Mouse (Mus musculus) ovary, postnatal 14 days (tissue): ENCODE results near the gene Tbc1d20.
"Not testable (repeated sequence)": the region's sequence is repeated elsewhere in the genome, so short reads cannot be mapped to it uniquely, and the experiment has no call there.

Source experiments
- DNase-seq: peaks from one replicate; pipeline ENCODE4 v3.0.0; 2022; ENCODE audit warnings: low spot score

The Tbc1d20 gene

GRCm38 (mm10) chr2:152326654-152327053, 33.0 kb downstream of the Tbc1d20 start:
- DNase-seq, result no peak

- DNase-seq, result no peak
Observed at GRCm38 (mm10) chr2:152327980-152328379, 34.4 kb downstream of the Tbc1d20 start.

- DNase-seq, result no peak
Observed at GRCm38 (mm10) chr2:152330858-152331423, 37.3 kb downstream of the Tbc1d20 start.

DNA sequence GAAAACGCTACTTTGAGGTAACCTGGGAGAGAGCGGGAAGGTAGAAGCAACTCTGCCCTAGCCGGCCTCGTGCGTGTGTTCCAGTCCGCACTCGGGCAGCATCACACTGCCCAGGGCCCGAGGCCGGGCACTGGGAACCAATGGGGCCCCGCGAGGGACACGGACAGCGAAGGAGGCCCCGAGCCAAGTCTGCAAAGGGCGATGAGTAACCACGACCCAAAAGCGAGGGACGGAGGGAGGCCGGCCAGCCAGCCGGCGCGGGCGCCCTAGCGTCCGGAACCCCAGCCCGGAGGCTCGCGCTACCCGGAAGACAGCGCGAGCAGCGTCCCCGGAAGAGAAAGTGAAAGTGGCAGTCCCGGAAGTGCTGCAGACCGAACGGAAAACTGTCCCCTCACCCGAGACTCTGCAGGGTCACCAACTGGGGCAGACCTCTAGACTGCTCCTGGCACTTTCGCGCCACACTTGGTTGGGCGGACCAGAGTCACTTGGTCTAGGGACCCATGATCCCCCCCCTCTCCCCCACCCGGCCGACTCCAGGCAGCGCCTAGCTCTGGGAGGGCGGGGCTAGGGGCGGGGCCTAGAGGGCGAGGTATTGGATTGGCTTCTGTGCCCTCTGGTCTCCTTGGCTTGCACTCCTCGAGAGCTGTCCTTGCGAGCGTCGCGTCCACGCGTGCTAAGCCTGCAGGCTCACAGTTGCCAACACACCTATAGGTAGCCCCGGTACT, 38.6 kb downstream of the Tbc1d20 start, which contains the start of gene Rbck1:
Gene Rbck1, minus strand, starts transcription at position 553 of the 725 bp plus-strand sequence.
- peak; percentile 79 for DNase-seq

DNA sequence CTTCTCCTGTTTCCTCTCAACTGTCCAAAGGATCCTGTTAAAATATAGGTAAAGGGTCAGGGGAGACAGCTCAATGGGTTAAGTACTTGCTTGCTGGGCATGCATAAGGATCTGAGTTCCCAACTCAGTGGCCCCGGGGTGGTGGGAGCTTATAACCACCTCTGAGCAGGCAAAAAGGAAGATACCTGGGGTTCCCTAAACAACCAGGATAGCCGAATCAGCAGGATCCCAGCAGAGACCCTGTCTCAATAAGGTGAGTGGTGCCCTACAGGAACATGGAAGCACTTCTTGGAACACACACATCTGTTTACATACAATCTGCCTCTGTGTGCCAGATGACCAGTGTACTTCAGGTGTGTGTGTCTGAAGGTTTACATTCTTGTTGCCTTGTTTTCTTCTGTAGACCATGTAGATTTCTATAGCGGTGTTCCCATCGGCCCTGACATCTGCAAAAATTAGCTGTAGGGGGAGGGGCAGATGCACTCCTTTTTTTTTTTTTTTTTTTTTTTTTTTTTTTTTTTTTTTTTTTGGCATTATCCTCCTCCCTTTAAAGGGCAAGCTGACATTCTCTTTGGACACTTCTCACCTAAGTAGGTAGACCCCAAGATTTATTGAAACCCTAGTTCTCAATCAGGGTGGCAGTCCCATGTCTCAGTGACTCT, 39.8 kb downstream of the Tbc1d20 start:
- no peak for DNase-seq

- no peak for DNase-seq
Observed at GRCm38 (mm10) chr2:152335289-152335820, 41.7 kb downstream of the Tbc1d20 start.

- no peak for DNase-seq
Observed at GRCm38 (mm10) chr2:152336856-152337255, 43.2 kb downstream of the Tbc1d20 start.

DNA sequence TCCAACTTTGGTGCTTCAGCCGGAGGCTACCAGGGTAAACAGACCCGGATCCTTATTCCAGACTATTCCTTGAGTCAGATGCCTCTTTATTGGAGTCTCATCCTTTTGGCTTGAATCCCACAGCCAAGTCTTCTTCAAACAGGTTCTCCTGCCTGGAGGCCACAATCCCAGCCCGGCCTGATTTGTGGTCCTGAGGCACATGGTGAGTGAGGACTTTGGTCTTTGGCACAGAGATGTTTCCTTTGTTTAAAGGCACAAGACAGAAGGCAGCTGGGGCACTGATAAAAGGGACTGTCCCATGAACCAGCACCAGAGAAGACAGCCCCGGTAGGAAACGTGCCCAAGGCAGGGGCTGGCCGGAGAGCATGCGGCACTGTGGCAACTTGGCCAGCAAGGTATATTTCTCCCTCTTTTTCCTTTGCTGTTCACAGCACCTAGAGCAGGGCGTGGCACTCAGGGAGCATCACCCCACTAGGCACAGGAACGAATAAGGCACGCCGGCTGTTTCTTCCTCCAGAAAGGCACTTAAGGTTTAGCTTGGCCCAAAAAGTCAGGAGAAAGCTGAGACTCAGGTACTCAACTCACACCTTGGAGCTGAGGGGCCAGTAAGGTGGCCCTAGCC, 44.1 kb downstream of the Tbc1d20 start:
- no peak for DNase-seq

GRCm38 (mm10) chr2:152338319-152338718, 44.7 kb downstream of the Tbc1d20 start:
- no peak for DNase-seq

DNA sequence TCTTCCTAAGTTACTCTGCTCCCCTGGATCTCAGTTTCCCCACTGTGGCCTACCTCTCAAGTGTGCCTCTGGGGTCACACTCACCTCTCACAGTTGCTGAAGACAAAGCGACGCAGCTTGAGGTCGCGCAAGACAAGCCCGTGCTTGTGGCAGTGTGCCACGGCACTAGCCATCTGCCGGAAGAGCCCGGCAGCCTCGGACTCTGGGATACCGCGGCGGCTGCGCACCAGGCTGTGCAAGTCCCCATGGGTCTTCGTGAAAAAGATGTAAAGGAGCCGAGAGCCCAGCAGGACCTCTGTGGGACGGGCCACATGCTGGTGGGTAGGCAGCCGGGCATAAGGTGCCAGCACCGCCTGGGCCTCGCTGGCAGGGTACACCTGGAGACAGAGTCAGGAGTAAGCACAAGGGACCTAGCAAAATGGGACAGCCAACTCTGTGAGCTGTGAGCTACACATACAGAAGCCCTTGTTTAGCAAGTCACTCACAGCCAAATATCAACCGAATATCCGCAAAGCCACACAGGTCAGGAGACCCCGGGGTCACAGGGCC, 46.1 kb downstream of the Tbc1d20 start:
- no peak for DNase-seq

GRCm38 (mm10) chr2:152343329-152344213, 49.9 kb downstream of the Tbc1d20 start, which contains the start of gene Trib3:
TSS of gene Trib3 (minus strand) at chr2:152344032.
- peak; percentile 62 for DNase-seq

DNA sequence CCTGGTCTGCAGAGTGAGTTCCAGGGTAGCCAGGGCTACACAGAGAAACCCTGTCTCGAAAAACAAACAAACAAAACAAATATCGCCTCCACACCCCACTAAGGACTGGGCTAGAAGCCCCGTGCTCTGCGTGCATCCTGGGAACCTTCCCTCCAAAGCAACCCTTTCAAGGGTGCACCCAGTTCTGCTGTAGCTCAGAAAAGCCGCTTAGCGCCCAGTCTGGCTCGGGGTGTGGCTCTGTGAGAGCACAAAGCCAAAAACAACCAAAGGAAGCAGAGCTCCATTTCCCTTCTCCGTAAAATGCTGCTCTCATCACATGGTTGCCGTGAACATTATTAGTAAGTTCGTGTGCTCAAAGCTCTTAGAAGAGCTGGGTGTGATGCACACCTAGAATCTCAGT, 50.7 kb downstream of the Tbc1d20 start:
- DNase-seq, result no peak

GRCm38 (mm10) chr2:152344909-152345308, 51.3 kb downstream of the Tbc1d20 start:
- no peak for DNase-seq

DNA sequence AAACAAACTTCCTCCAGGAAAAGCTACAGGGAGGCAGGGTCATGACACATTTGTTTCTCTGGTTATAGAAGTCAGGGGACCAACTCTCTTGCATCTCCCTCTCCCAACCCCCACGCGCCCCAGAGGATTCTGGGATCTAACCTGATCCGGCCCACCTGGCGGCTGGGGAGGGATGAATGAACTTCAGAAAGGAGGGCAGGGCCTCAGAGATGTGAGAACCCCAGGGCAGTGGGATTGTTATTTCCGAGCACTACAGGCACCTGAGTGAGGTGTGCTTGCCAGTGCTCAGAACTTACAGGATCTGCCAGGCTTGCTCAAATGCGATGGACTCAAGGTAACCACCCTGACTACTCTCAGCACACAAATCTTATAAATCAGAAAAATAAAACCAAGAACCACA, 51.8 kb downstream of the Tbc1d20 start:
- no peak for DNase-seq

DNA sequence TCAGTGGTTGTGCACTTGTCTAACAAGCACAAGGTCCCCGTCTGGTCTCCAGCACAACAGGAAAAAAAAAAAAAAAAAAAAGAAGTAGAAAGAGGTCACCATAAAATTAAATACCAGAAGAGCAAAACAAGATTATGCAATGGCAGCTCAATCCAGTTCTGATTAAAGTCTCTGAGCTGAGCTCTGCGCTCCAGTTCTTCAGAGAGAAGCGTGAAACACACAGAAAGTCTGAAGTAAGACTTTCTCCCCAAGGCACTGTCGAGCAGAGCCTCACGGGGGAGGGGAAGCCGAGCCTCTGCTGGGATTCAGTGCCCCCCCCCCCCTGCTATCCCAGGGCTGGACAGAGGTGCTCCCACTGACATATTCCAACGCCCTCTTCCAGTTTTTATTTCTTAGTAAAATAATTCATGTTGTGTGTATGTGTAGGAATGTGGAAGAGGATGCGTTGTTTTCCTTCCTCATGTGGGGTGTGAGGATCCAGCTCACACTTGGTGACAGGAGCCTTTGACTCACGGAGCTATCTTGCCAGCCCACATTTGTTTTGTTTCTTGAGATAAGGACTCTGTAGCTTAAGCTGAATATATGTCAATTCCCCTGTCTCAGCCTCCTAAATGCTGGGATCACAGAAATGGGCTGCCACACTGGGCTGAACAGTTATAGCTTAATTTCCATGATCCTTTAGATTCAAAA, 53.3 kb downstream of the Tbc1d20 start:
- no peak for DNase-seq

DNA sequence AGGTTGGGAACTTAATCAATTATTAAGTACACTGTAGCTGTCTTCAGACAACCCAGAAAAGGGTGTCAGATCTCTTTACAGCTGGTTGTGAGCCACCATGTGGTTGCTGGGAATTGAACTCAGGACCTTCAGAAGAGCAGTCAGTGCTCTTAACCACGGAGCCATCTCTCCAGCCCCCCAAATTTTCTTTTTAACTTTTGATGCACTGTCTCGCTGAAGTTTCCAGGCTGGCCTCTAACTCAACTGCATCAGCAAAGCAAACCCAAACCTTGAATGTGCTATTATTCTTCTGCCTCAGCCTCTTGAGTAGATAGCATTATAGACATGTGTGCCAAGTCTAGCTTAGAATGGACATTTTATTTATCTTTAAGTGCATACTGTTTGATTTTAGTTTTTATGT, 54.1 kb downstream of the Tbc1d20 start:
- DNase-seq, result no peak

- DNase-seq, result no peak
Observed at GRCm38 (mm10) chr2:152349205-152349604, 55.6 kb downstream of the Tbc1d20 start.

DNA sequence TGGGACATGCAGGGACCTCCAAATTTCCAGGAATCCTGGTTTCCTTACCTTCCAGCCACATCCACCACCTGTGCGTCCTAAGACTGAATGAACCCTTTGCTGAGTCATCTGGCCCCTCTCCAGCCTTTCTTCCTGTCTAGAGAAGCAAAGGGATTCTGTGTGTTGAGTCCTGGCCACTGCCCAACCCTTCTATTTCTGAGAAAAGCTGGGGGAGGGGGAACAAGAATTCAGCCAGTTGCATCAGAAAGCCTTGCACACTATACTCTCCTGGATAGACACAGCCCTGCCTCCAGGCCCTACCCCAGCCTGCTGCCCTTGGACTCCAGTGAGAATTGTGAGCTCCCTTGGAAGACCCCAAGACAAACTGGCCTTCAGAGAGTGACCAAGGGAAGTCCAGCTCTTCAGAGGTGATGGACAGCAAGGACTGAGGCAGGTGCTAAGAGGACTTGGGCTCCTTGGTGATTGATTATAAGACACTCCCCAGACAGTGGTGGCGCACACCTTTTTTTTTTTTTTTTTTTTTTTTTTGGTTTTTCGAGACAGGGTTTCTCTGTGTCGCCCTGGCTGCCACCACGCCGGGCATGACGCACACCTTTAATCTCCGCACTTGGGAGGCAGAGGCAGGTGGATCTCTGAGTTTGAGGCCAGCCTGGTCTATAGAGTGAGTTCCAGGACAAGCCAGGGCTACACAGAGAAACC, 56.4 kb downstream of the Tbc1d20 start:
- peak; percentile 41 for DNase-seq

- DNase-seq, result no peak
Observed at GRCm38 (mm10) chr2:152357254-152357653, 63.6 kb downstream of the Tbc1d20 start.

- not testable (repeated sequence) for DNase-seq
Observed at GRCm38 (mm10) chr2:152358977-152359376, 65.3 kb downstream of the Tbc1d20 start.
